16 mouse cellular contexts compared by ENCODE assay signal in the genomic region with DNA sequence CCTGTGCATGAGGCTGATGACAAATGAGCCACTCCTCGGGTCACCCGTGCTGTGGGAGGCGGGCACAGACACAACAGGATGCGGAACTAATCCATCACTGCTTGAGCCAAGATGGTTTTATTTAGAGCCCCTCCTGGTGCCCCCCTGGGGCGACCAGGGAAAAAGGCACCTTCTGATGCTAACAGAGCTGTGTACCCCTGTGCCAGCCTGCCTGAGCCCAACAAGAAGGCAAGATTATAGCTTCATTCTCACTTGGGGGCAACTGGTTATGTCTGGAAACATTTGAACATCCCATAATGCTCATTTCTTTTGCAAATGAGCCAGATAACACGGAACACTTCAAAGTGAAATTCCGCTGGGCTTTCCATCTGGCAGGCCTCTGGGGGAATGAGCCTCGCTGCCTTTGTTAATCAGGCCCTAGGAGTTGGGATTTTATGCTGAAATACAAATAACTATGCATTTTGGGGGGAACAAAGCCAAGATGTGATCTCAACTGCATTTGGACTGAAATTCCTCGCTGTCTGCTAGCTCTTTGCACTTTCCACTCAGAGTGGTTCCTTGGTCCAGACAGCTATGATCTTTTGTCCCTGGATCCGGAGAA.
DNase-seq lines count a peak whose midpoint lies in the region; ATAC-seq and TF ChIP-seq lines count a peak whose summit lies in the region.
"Had no signal": no experiment of that assay in that cellular context is flagged by ENCODE, and none has a peak within 500 bp of the region (broad histone marks: within the 10 kb centered on the region; RNA-seq: fewer than 3 reads in every experiment).

No protein-coding gene starts in this region.

- no peak for DNase-seq in heart, embryonic 10.5 days (ENCODE audit: low spot score)
- no peak for DNase-seq in midbrain, embryonic 10.5 days (ENCODE audit: low spot score)
- DNase-seq in midbrain, embryonic 11.5 days (ENCODE audit: low spot score, missing footprints) = no peak
- DNase-seq in hindbrain, postnatal 0 days (ENCODE audit: low spot score) = peak; percentile 64
- DNase-seq in liver = no peak
- no peak for DNase-seq in kidney, postnatal 36 days
- no peak for DNase-seq in natural killer cell, adult 2 months (ENCODE audit: low spot score in 2 of 2)
- DNase-seq: cerebellum, adult 9-11 months; right cerebral cortex, postnatal 4 days had no signal

- no peaks in the 10 kb centered on the region for H3K36me3 ChIP-seq in heart, embryonic 16.5 days (ENCODE audit: control insufficient read depth, insufficient read depth)
- no peaks in the 10 kb centered on the region for H3K36me3 ChIP-seq in heart, embryonic 10.5 days
- no peaks in the 10 kb centered on the region for H3K36me3 ChIP-seq in midbrain, embryonic 10.5 days
- H3K36me3 ChIP-seq in midbrain, embryonic 11.5 days (ENCODE audit: control insufficient read depth, insufficient read depth, low read length) = no peaks in the 10 kb centered on the region
- no peaks in the 10 kb centered on the region for H3K36me3 ChIP-seq in hindbrain, postnatal 0 days (ENCODE audit: insufficient read depth, low read length)
- H3K36me3 ChIP-seq: G1E; heart, embryonic 12.5 days had no signal

- H3K9me3 ChIP-seq in heart, embryonic 16.5 days (replicated peaks; ENCODE audit: control insufficient read depth, low read length) = no peaks in the 10 kb centered on the region
- no peaks in the 10 kb centered on the region for H3K9me3 ChIP-seq in heart, embryonic 10.5 days
- no peaks in the 10 kb centered on the region for H3K9me3 ChIP-seq in midbrain, embryonic 10.5 days (replicated peaks)
- no peaks in the 10 kb centered on the region for H3K9me3 ChIP-seq in midbrain, embryonic 11.5 days (ENCODE audit: control insufficient read depth, low read length)
- no peaks in the 10 kb centered on the region for H3K9me3 ChIP-seq in hindbrain, postnatal 0 days (ENCODE audit: low read length)
- H3K9me3 ChIP-seq: G1E; heart, embryonic 12.5 days had no signal

- 53% methylated on average over 10 of the region's 10 CpGs for WGBS in heart, embryonic 16.5 days
- WGBS in heart, embryonic 10.5 days = 55% methylated on average over 10 of the region's 10 CpGs
- WGBS in midbrain, embryonic 10.5 days = 44% methylated on average over 10 of the region's 10 CpGs
- 32% methylated on average over 10 of the region's 10 CpGs for WGBS in midbrain, embryonic 11.5 days
- WGBS in hindbrain, postnatal 0 days = 26% methylated on average over 10 of the region's 10 CpGs

- H3K4me2 ChIP-seq in heart, embryonic 16.5 days (ENCODE audit: low read depth, low read length) = no peak overlapping the region
- no peak overlapping the region for H3K4me2 ChIP-seq in midbrain, embryonic 11.5 days
- H3K4me2 ChIP-seq in hindbrain, postnatal 0 days (ENCODE audit: low read depth, low read length) = no peak overlapping the region
- H3K4me2 ChIP-seq: heart, embryonic 12.5 days; liver, embryonic 11.5 days had no signal

- no peak for ATAC-seq in heart, embryonic 16.5 days (replicated peaks; ENCODE audit: extremely low read depth, insufficient read depth, low FRiP score)
- no peak for ATAC-seq in midbrain, embryonic 11.5 days (ENCODE audit: low FRiP score)
- no peak for ATAC-seq in hindbrain, postnatal 0 days
- ATAC-seq: activated CD4-positive, CD25-positive, alpha-beta regulatory T cell, adult 4 months; inflammation-experienced regulatory T-cells, adult 6 months had no signal

- peaks cover 7% of the 10 kb centered on the region for H3K4me1 ChIP-seq in heart, embryonic 16.5 days (ENCODE audit: control insufficient read depth, insufficient read depth, low read length)
- peaks cover 8% of the 10 kb centered on the region; the same call in 1 of the 2 replicates for H3K4me1 ChIP-seq in heart, embryonic 10.5 days
- H3K4me1 ChIP-seq in midbrain, embryonic 10.5 days = peaks cover 37% of the 10 kb centered on the region
- peaks cover 12% of the 10 kb centered on the region; the same call in 1 of the 2 replicates for H3K4me1 ChIP-seq in midbrain, embryonic 11.5 days (ENCODE audit: control insufficient read depth, insufficient read depth, low read length)
- H3K4me1 ChIP-seq in hindbrain, postnatal 0 days (ENCODE audit: insufficient read depth, low read length) = peaks cover 23% of the 10 kb centered on the region

- no peaks in the 10 kb centered on the region for H3K27me3 ChIP-seq in heart, embryonic 16.5 days (ENCODE audit: control insufficient read depth, insufficient read depth, low read length)
- H3K27me3 ChIP-seq in heart, embryonic 10.5 days (ENCODE audit: insufficient read depth, poor library complexity, severe bottlenecking) = peaks cover 27% of the 10 kb centered on the region
- H3K27me3 ChIP-seq in midbrain, embryonic 10.5 days (ENCODE audit: low read depth, poor library complexity, severe bottlenecking) = peaks cover 33% of the 10 kb centered on the region
- no peaks in the 10 kb centered on the region for H3K27me3 ChIP-seq in midbrain, embryonic 11.5 days (ENCODE audit: control insufficient read depth, insufficient read depth, low read length)
- no peaks in the 10 kb centered on the region for H3K27me3 ChIP-seq in hindbrain, postnatal 0 days (ENCODE audit: insufficient read depth, low read length)

- no peak overlapping the region for H3K9ac ChIP-seq in heart, embryonic 16.5 days (ENCODE audit: low read length)
- no peak overlapping the region for H3K9ac ChIP-seq in midbrain, embryonic 11.5 days (ENCODE audit: low read length)
- H3K9ac ChIP-seq in hindbrain, postnatal 0 days (replicated peaks; ENCODE audit: low read length) = no peak overlapping the region
- H3K9ac ChIP-seq: heart, embryonic 12.5 days had no signal

- no peak overlapping the region for H3K4me3 ChIP-seq in heart, embryonic 16.5 days (ENCODE audit: low read length)
- H3K4me3 ChIP-seq in heart, embryonic 10.5 days = no peak overlapping the region
- no peak overlapping the region for H3K4me3 ChIP-seq in midbrain, embryonic 10.5 days
- no peak overlapping the region for H3K4me3 ChIP-seq in midbrain, embryonic 11.5 days (ENCODE audit: low read depth, low read length)
- H3K4me3 ChIP-seq in hindbrain, postnatal 0 days (ENCODE audit: low read length) = no peak overlapping the region
- H3K4me3 ChIP-seq: heart, embryonic 12.5 days had no signal

- TF ChIP-seq CTCF in hindbrain, postnatal 0 days (IDR thresholded peaks at IDR 0.05; ENCODE audit: low read depth) = no peak

- 0 out of 2 replicates have a peak overlapping the region, but pooled peaks have one; percentile 38 for H3K27ac ChIP-seq in heart, embryonic 16.5 days (ENCODE audit: low read length)
- no peak overlapping the region for H3K27ac ChIP-seq in heart, embryonic 10.5 days
- 0 out of 2 replicates have a peak overlapping the region, but pooled peaks have one; percentile 10 for H3K27ac ChIP-seq in midbrain, embryonic 10.5 days (replicated peaks)
- H3K27ac ChIP-seq in midbrain, embryonic 11.5 days (ENCODE audit: low read depth, low read length) = no peak overlapping the region
- H3K27ac ChIP-seq in hindbrain, postnatal 0 days = no peak overlapping the region
- H3K27ac ChIP-seq: kidney, postnatal 0 days had no signal

Comparison
In these comparisons a context has a peak if more than half of its experiments do, and no peak if none do; other contexts are left out.
1. H3K27ac ChIP-seq: peak in heart, embryonic 16.5 days (single experiment) and midbrain, embryonic 10.5 days (single experiment); none in heart, embryonic 10.5 days (single experiment), midbrain, embryonic 11.5 days (single experiment) and hindbrain, postnatal 0 days (single experiment).